Mouse (Mus musculus) cerebellum, adult 11 months (tissue): ENCODE measurements around the gene Jph3.

ENCODE experiments used
- DNase-seq: peaks from one replicate; pipeline ENCODE4 v3.0.0; 2022

Gene Jph3

GRCm38 (mm10) chr8:121842064-121842955, 112.9 kb downstream of the Jph3 start:
- no peak for DNase-seq

GRCm38 (mm10) chr8:121843184-121843733, 113.8 kb downstream of the Jph3 start:
- no peak for DNase-seq
